Mouse (Mus musculus): Measurements from ENCODE around the gene Mme. TPM values are rescaled to one million over a fixed set of nuclear protein-coding genes. Genes with fewer than 3 reads are reported as not detected.
A peak's percentile ranks its signal among the peaks of the same experiment; 100 is the strongest.

The Mme gene
- polyA plus RNA-seq, 1 experiment from 2014 or later = 202 TPM

DNA sequence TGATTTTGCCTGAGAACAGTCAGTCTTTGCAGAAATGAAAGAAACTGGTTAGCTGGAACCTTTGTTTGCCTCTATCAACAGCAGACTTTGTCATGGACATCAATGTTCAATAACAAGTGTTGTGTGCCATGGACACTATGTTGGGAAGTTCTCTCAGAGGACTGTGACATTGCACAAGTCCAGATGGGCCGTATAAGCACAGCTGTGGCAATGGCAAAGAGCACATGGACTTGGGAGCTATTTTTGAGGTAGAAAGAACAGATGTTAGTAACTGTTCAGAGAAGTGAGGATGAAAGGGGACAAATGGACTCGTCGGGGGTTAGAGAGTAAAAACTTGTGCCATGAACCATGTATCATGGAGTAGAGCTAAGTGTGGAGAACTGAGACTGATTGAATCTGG is 165.1 kb downstream of the Mme start:
- DNase-seq (ENCODE audit: low read depth, low spot score) = no peak
- no peaks in the 10 kb centered on the region for H3K27me3 ChIP-seq
- TF ChIP-seq CTCF (IDR thresholded peaks at IDR 0.05) = no peak
- ChIA-PET POLR2A (no interaction called here), CTCF (interaction anchor here (1.0 to 1.9 kb wide), 3 partner anchors 8 to 75 kb away, joined by 3 to 10 read pairs (median 4); no protein-coding TSS in a partner anchor)
- no peak for ATAC-seq
- in situ Hi-C loops (cut with MboI; ENCODE audit: low pct_unique_long_range_greater_than_20kb) = no loop called here

DNA sequence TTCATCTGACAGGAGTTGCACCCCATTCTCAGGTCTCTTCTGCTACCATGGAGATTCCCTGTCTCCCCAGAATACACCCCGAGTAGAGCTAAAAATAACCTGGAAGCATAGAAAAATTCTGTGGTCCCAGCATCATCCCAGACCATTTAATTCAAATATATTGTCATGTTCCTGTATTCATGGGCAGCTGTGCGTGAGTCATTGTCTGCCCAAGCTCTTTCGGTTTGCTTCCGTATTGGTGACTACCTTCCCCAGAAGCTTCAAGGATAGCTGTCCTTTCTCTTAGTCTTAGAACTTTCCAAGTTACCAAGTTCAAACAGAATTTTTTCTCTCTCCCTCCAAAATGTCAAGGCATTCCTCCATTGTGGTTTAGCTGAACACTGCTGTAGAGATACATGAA is 169.7 kb downstream of the Mme start:
- ChIA-PET CTCF (interaction anchor here (1.2 to 3.0 kb wide), 2 partner anchors 13 to 84 kb away, joined by 3 to 9 read pairs; no protein-coding TSS in a partner anchor), POLR2A (no interaction called here)
- in situ Hi-C loops (cut with MboI; ENCODE audit: low pct_unique_long_range_greater_than_20kb) = no loop called here
- DNase-seq (ENCODE audit: low read depth, low spot score) = no peak
- H3K27me3 ChIP-seq = no peaks in the 10 kb centered on the region
- no peak for TF ChIP-seq CTCF (IDR thresholded peaks at IDR 0.05)
- no peak for ATAC-seq

GRCm38 (mm10) chr3:63412220-63412937 is 171.0 kb downstream of the Mme start:
- H3K27me3 ChIP-seq = no peaks in the 10 kb centered on the region
- no peak for TF ChIP-seq CTCF (IDR thresholded peaks at IDR 0.05)
- DNase-seq (ENCODE audit: low read depth, low spot score) (no peak), ATAC-seq (no peak)
- CTCF ChIA-PET = interaction anchor here (3.0 kb wide), 1 partner anchor 15 kb away, joined by 9 read pairs; no protein-coding TSS in a partner anchor
- POLR2A ChIA-PET = no interaction called here
- in situ Hi-C loops (cut with MboI; ENCODE audit: low pct_unique_long_range_greater_than_20kb) = no loop called here

GRCm38 (mm10) chr3:63413046-63413911 is 171.9 kb downstream of the Mme start:
- in situ Hi-C loops (cut with MboI; ENCODE audit: low pct_unique_long_range_greater_than_20kb) = no loop called here
- ChIA-PET POLR2A (no interaction called here), CTCF (interaction anchor here (0.9 to 1.0 kb wide), 3 partner anchors 12 to 115 kb away, joined by 3 to 5 read pairs (median 3); no protein-coding TSS in a partner anchor)
- no peaks in the 10 kb centered on the region for H3K27me3 ChIP-seq
- TF ChIP-seq CTCF (IDR thresholded peaks at IDR 0.05) = no peak
- ATAC-seq = peak; percentile 95
- DNase-seq (ENCODE audit: low read depth, low spot score) = peak; percentile 97

GRCm38 (mm10) chr3:63417284-63417683 is 175.9 kb downstream of the Mme start:
- ChIA-PET POLR2A (no interaction called here), CTCF (interaction anchor here (0.7 to 1.0 kb wide), 3 partner anchors 13 to 94 kb away, joined by 3 to 4 read pairs (median 3); no protein-coding TSS in a partner anchor)
- TF ChIP-seq CTCF (IDR thresholded peaks at IDR 0.05) = no peak
- in situ Hi-C loops (cut with MboI; ENCODE audit: low pct_unique_long_range_greater_than_20kb) = no loop called here
- ATAC-seq = no peak
- no peaks in the 10 kb centered on the region for H3K27me3 ChIP-seq
- no peak for DNase-seq (ENCODE audit: low read depth, low spot score)

DNA sequence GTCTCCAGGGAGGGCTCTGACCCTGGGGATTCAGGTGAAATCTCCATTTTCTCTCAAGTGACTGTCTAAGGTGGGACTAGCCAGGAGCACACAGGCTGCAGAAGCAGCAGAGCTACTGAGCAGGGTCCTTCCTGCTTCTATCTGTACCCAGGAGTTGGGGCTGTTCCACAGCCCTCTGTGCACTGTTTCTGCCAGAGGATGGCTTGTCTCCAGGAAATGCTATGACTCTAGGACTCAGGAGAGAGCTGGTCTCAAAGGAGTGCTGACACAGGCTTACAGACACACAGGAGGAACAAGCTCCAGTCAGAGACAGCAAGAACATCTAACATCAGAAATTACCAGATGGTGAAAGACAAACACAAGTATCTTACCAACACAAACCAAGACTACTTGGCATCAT is 176.4 kb downstream of the Mme start:
- no peak for ATAC-seq
- H3K27me3 ChIP-seq = no peaks in the 10 kb centered on the region
- in situ Hi-C loops (cut with MboI; ENCODE audit: low pct_unique_long_range_greater_than_20kb) = no loop called here
- CTCF ChIA-PET = interaction anchor here (0.9 to 1.0 kb wide), 2 partner anchors 12 to 94 kb away, joined by 3 to 4 read pairs; no protein-coding TSS in a partner anchor
- no peak for DNase-seq (ENCODE audit: low read depth, low spot score)
- POLR2A ChIA-PET = no interaction called here
- no peak for TF ChIP-seq CTCF (IDR thresholded peaks at IDR 0.05)

DNA sequence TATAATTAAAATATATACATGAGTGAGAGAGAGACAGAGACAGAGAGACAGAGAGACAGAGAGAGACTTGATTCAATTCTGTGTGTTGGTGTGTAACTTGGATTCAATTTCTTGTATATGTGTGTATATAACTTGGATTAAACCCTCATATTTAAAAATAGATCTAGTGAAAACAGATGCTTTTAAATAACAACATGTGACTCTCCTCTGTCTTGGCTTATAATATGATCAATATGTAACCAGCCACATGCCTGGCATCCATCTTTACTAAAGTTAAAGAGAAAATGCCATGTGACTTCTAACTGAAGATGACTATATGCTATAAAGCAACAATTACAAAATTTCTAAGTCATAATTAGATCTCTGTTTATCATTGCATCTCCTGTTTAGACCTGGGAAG is 182.2 kb downstream of the Mme start:
- POLR2A ChIA-PET = no interaction called here
- ATAC-seq (no peak), DNase-seq (ENCODE audit: low read depth, low spot score) (no peak)
- no peaks in the 10 kb centered on the region for H3K27me3 ChIP-seq
- in situ Hi-C loops (cut with MboI; ENCODE audit: low pct_unique_long_range_greater_than_20kb) = no loop called here
- TF ChIP-seq CTCF (IDR thresholded peaks at IDR 0.05) = no peak
- CTCF ChIA-PET = no interaction called here

Other genes starting within 250 kb of the Mme start
- not detected for gene Gm34302, start 242.3 kb downstream of the Mme start, polyA plus RNA-seq (2021)